Mouse (Mus musculus) liver, adult 2 months (tissue): ENCODE data around the gene Dok1. TPM values are rescaled to one million over a fixed set of nuclear protein-coding genes. Genes with fewer than 3 reads are reported as not detected.

ENCODE experiments used
- DNase-seq: peaks from one replicate; pipeline ENCODE4 v3.0.0-alpha.2; 2011; ENCODE audit warnings: low read depth, low spot score; ENCODE audit errors: extremely low read depth
- H3K27ac ChIP-seq: fragments of 200-500 bp; replicated peaks from 2 replicates; pipeline ENCODE4 v1.5.1; 2012; ENCODE audit warnings: low read depth, mild to moderate bottlenecking, control low read depth, inconsistent platforms, low read length; ENCODE audit not compliant: insufficient read depth
- H3K27me3 ChIP-seq: fragments of 200-500 bp; 2 replicates; pipeline ENCODE4 v1.6.1; 2012; ENCODE audit warnings: mild to moderate bottlenecking, moderate library complexity, low read length, inconsistent platforms; ENCODE audit not compliant: control insufficient read depth, insufficient read depth
- H3K36me3 ChIP-seq: fragments of 200-500 bp; 2 replicates; pipeline ENCODE4 v1.6.1; 2012; ENCODE audit warnings: low read length, inconsistent platforms; ENCODE audit not compliant: control insufficient read depth, insufficient read depth
- H3K4me1 ChIP-seq: fragments of 200-500 bp; 2 replicates; pipeline ENCODE4 v1.6.1; 2011; ENCODE audit warnings: low read length; ENCODE audit not compliant: control insufficient read depth, insufficient read depth
- H3K4me3 ChIP-seq: fragments of 200-500 bp; 2 replicates; pipeline ENCODE4 v1.5.1; 2011; ENCODE audit warnings: low read depth, mild to moderate bottlenecking, control low read depth, low read length, moderate library complexity; ENCODE audit not compliant: insufficient read depth
- H3K79me2 ChIP-seq: fragments of 200-500 bp; 2 replicates; pipeline ENCODE4 v1.6.1; 2012; ENCODE audit warnings: inconsistent platforms, mild to moderate bottlenecking, low read length, moderate library complexity; ENCODE audit not compliant: control insufficient read depth, insufficient read depth
- H3K9ac ChIP-seq: fragments of 200-500 bp; 2 replicates; pipeline ENCODE4 v1.6.1; 2012; ENCODE audit warnings: low read depth, mild to moderate bottlenecking, control low read depth, inconsistent platforms, low read length
- CTCF ChIP-seq: fragments of 200-500 bp; IDR thresholded peaks from 2 replicates; pipeline ENCODE4 v1.5.1; 2011; ENCODE audit warnings: low read depth, low read length, control low read depth
- POLR2A ChIP-seq: fragments of 200-500 bp; IDR thresholded peaks from 2 replicates; pipeline ENCODE4 v1.6.1; 2011; ENCODE audit warnings: low read length, control low read depth; ENCODE audit not compliant: insufficient read depth; ENCODE audit errors: extremely low read depth
- WGBS: fragments of 180-500 bp; shearing (Covaris S2); methylation state at CpG from one replicate; pipeline ENCODE4 v1.1.7; 2018; 5-methylcytosine and 5-hydroxymethylcytosine counted together
- polyA plus RNA-seq: library from polyadenylated mRNA; depleted of rRNA; stranded (reverse); fragments of >200 nt; gene quantifications from 2 replicates; pipeline ENCODE4 v1.2.3, GENCODE M21; 2012
- total RNA-seq: library from RNA; depleted of rRNA; stranded (reverse); fragments of >200 nt; gene quantifications from 2 replicates; pipeline ENCODE4 v1.2.3, GENCODE M21; 2014

Dok1 gene
- total and polyA plus RNA-seq, 2 experiments, result 1.2 to 1.4 TPM

DNA sequence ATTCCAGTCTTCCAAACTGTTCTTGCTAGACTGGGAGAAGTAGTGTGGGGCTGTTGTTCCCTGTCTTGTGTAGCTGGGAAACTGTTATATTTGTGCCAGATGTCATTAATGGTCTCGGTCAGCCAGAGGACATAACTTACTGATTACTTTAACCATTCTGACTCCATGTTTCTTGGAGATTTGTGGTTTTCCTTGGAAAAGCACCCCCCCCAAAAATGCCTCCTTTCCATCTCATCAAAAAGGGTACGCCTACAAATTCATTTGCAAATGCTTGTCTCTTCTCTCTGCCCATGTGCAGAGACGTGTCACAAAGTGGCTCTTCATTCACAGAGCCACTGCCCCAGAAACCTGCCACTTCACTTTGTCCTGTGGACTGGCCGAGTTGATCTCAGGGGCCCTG is 8.8 kb downstream of the Dok1 start:
- no peaks in the 10 kb centered on the region for H3K4me1 ChIP-seq
- no peaks in the 10 kb centered on the region for H3K79me2 ChIP-seq
- TF ChIP-seq POLR2A (no peak), CTCF (no peak)
- no peak overlapping the region for H3K27ac ChIP-seq
- no peaks in the 10 kb centered on the region for H3K36me3 ChIP-seq
- 82% methylated on average over 4 of the region's 4 CpGs for WGBS
- H3K27me3 ChIP-seq, result no peaks in the 10 kb centered on the region
- DNase-seq, result no peak
- H3K4me3 ChIP-seq, result no peak overlapping the region
- no peak overlapping the region for H3K9ac ChIP-seq

GRCm38 (mm10) chr6:83023786-83024185 is 9.5 kb downstream of the Dok1 start:
- Histone ChIP-seq H3K27ac (no peak overlapping the region), H3K4me3 (no peak overlapping the region), H3K4me1 (no peaks in the 10 kb centered on the region), H3K79me2 (no peaks in the 10 kb centered on the region), H3K9ac (no peak overlapping the region), H3K36me3 (no peaks in the 10 kb centered on the region), H3K27me3 (no peaks in the 10 kb centered on the region)
- no peak for DNase-seq
- TF ChIP-seq CTCF (no peak), POLR2A (no peak)
- 94% methylated on average over 2 of the region's 2 CpGs for WGBS

- Histone ChIP-seq H3K27ac (no peak overlapping the region), H3K9ac (no peak overlapping the region)
- 85% methylated on average over 9 of the region's 9 CpGs for WGBS
Measured at GRCm38 (mm10) chr6:83023008-83023407, 10.3 kb downstream of the Dok1 start.

GRCm38 (mm10) chr6:83020836-83021593 is 12.3 kb downstream of the Dok1 start:
- DNase-seq, result no peak
- Histone ChIP-seq H3K4me1 (no peaks in the 10 kb centered on the region), H3K79me2 (no peaks in the 10 kb centered on the region), H3K27me3 (no peaks in the 10 kb centered on the region), H3K27ac (no peak overlapping the region), H3K36me3 (no peaks in the 10 kb centered on the region), H3K4me3 (no peak overlapping the region), H3K9ac (no peak overlapping the region)
- TF ChIP-seq POLR2A (no peak), CTCF (no peak)
- 75% methylated on average over 4 of the region's 4 CpGs for WGBS

More at GRCm38 (mm10) chr6:83023008-83023407, 10.3 kb downstream of the Dok1 start:
- Histone ChIP-seq H3K79me2 (no peaks in the 10 kb centered on the region), H3K4me3 (no peak overlapping the region), H3K4me1 (no peaks in the 10 kb centered on the region), H3K36me3 (no peaks in the 10 kb centered on the region), H3K27me3 (no peaks in the 10 kb centered on the region)
- DNase-seq, result no peak
- TF ChIP-seq POLR2A, result no peak

DNA sequence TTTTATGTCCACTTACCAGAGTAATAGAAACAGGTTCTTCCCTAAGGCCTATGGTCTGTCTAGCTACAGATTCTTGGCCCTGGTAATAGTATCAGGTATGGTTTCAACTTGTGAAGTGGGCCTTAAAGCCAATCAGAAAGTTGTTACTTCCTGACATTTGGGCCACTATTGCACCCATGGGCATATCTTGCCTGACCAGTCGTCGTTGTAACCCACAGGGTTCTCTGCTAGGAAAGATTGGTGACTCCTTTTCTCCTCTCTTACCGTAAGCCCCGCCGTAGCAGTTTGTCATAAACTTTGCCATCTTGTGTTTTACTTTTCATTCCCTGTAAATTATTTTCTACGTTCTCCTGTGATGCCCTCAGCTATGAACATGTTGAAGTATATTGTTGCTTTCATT is 13.2 kb downstream of the Dok1 start:
- WGBS, result 93% methylated on average over 6 of the region's 6 CpGs
- TF ChIP-seq CTCF, result no peak
- no peak for TF ChIP-seq POLR2A
- Histone ChIP-seq H3K9ac (no peak overlapping the region), H3K79me2 (no peaks in the 10 kb centered on the region), H3K4me3 (no peak overlapping the region), H3K4me1 (no peaks in the 10 kb centered on the region), H3K27me3 (no peaks in the 10 kb centered on the region), H3K27ac (no peak overlapping the region), H3K36me3 (no peaks in the 10 kb centered on the region)
- DNase-seq, result no peak

DNA sequence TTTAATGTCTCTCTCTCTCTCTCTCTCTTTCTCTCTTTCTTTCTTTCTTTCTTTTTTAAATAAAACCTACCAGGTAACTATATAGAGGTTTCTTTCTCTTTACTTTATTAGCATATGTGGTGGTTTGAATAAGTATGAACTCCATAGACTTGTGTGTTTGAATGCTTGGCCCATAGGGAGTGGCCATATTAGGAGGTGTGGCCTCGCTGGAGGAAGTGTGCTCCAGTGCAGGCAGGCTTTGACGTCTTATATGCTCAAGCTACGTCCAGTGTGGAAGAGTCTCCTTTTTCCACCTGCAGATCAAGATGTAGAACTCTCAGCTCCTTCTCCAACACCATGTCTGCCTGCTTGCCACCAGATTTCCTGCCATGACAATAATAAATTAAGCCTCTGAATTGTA is 14.2 kb downstream of the Dok1 start:
- Histone ChIP-seq H3K4me1 (no peaks in the 10 kb centered on the region), H3K36me3 (no peaks in the 10 kb centered on the region), H3K79me2 (no peaks in the 10 kb centered on the region), H3K27ac (no peak overlapping the region), H3K4me3 (no peak overlapping the region), H3K27me3 (no peaks in the 10 kb centered on the region), H3K9ac (no peak overlapping the region)
- TF ChIP-seq CTCF (no peak), POLR2A (no peak)
- DNase-seq, result no peak
- 75% methylated on average over 3 of the region's 3 CpGs for WGBS
